Mouse (Mus musculus) liver, embryonic 14.5 days (tissue): ENCODE measurements at regions not wholly inside any gene's neighbourhood (a gene's known extent, or its start where the extent isn't known, plus 50 kb on each side); places are given as distances from the start of the nearest gene placed in this dataset.

Experiments
- ATAC-seq: fragments of 200-750 bp; cut with Nextera tagmentation; 2 replicates; pipeline ENCODE4 v1.8.0; 2017; ENCODE audit warnings: moderate number of reproducible peaks, mild to moderate bottlenecking, moderate library complexity; ENCODE audit not compliant: insufficient read depth
- DNase-seq, 3 experiments: peaks; one replicate each; pipeline ENCODE4 v3.0.0-alpha.2; 2012 to 2013; ENCODE audit warnings: low read depth in 3 of 3, low spot score in 3 of 3
- H3K27ac ChIP-seq: fragments of 300-500 bp; sonication (generic); 2 replicates; pipeline ENCODE4 v1.5.1; 2014; ENCODE audit warnings: moderate library complexity, mild to moderate bottlenecking, control low read depth, inconsistent platforms
- H3K27me3 ChIP-seq: fragments of 300-500 bp; sonication (generic); 2 replicates; pipeline ENCODE4 v1.6.1; 2014; ENCODE audit warnings: mild to moderate bottlenecking, low read length, moderate library complexity; ENCODE audit not compliant: control insufficient read depth, insufficient read depth
- H3K36me3 ChIP-seq: fragments of 300-500 bp; sonication (generic); replicated peaks from 2 replicates; pipeline ENCODE4 v1.6.1; 2014; ENCODE audit warnings: low read depth; ENCODE audit not compliant: control insufficient read depth, insufficient read depth
- H3K4me1 ChIP-seq, 2 experiments: fragments of 200-500 bp in 1 of 2; fragments of 300-500 bp in 1 of 2; sonication (generic) in 1 of 2; replicated peaks; 2 replicates each; pipeline ENCODE4 v1.6.1; 2012 to 2014; ENCODE audit warnings: antibody characterized with exemption in 1 of 2, inconsistent platforms in 1 of 2, low read length in 1 of 2; ENCODE audit not compliant: control insufficient read depth in 2 of 2, insufficient read depth in 2 of 2
- H3K4me2 ChIP-seq: fragments of 300-500 bp; sonication (generic); 2 replicates; pipeline ENCODE4 v1.6.1; 2014; ENCODE audit warnings: low read depth, mild to moderate bottlenecking, control low read depth, moderate library complexity
- H3K4me3 ChIP-seq, 2 experiments: fragments of 200-500 bp in 1 of 2; fragments of 300-500 bp in 1 of 2; sonication (generic) in 1 of 2; 2 replicates each; pipeline ENCODE4 v1.5.1; 2012 to 2014; ENCODE audit warnings: low read depth in 2 of 2, low read length in 2 of 2, mild to moderate bottlenecking in 2 of 2, control low read depth in 1 of 2, inconsistent platforms in 1 of 2, moderate library complexity in 1 of 2; ENCODE audit not compliant: insufficient read depth in 1 of 2
- H3K9ac ChIP-seq: fragments of 300-500 bp; sonication (generic); replicated peaks from 2 replicates; pipeline ENCODE4 v1.6.1; 2014; ENCODE audit warnings: mild to moderate bottlenecking, control low read depth, moderate library complexity
- H3K9me3 ChIP-seq: fragments of 300-500 bp; sonication (generic); 2 replicates; pipeline ENCODE4 v1.6.1; 2016; ENCODE audit warnings: low read length, mixed read lengths; ENCODE audit not compliant: control insufficient read depth
- CTCF ChIP-seq: IDR thresholded peaks from 2 replicates; pipeline ENCODE4 v1.5.1; 2016; ENCODE audit warnings: antibody characterized with exemption, low read depth, control low read depth
- EP300 ChIP-seq: IDR thresholded peaks from 2 replicates; pipeline ENCODE4 v1.6.1; 2016; ENCODE audit warnings: antibody characterized with exemption, low read depth
- WGBS: fragments of 180-500 bp; shearing (Covaris S2); extraction: QIAGEN DNeasy Blood & Tissue Kit; methylation state at CpG from one replicate; pipeline ENCODE4 v1.1.7; 2014; ENCODE audit not compliant: insufficient replicate concordance; 5-methylcytosine and 5-hydroxymethylcytosine counted together

DNA sequence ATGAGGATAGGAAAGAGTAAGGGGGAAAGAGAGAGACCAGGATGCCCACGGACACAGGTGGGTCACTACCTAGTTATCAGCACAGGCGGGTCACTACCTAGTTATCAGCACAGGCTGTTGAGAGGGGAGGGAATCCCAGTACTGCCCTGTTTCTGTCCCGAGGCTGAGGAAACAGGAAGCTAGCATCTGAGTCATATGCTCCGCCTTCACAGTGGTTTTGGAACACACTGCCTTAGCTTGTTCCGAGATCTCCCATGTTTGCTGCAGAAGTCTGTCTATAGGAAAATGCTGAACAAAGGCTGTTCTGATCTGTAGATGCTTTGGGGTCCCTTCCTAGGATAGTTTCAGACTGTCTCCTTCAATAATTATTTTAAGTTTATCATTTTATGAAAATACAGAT, 55.4 kb upstream of the Chd6 start:
- no peaks in the 10 kb centered on the region for H3K9me3 ChIP-seq
- no peak for ATAC-seq
- H3K4me2 ChIP-seq: no peak overlapping the region
- H3K27ac ChIP-seq: no peak overlapping the region
- no peak overlapping the region for H3K4me3 ChIP-seq
- TF ChIP-seq EP300 (no peak), CTCF (no peak)
- H3K27me3 ChIP-seq: no peaks in the 10 kb centered on the region
- no peak for DNase-seq
- H3K9ac ChIP-seq: no peak overlapping the region
- H3K4me1 ChIP-seq: no peaks in the 10 kb centered on the region
- H3K36me3 ChIP-seq: no peaks in the 10 kb centered on the region
- 23% methylated on average over 5 of the region's 5 CpGs for WGBS
